Mouse (Mus musculus): ENCODE measurements around the gene Snai1.

The Snai1 gene

DNA sequence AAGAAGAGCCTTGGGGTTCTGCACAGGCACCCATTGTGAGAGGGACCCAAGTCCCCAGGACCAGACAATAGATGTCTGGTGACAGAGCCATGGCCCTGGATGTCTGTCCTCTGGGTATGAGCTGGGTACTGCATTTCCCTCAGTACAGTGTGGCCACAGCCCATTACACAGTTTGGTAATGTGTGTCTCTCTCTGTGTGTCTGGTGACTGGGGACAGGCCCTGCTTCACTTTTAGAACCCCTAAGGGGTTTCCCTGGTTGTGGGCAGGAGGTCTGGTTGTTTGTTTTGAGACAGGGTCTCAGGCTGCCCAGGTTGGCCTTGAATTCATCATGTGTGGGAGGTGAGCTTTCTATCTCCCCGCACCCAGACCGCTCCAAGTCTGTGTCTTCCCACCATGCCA lies 47.3 kb downstream of the Snai1 start:
- DNase-seq (ENCODE audit: low read depth), result no peak

DNA sequence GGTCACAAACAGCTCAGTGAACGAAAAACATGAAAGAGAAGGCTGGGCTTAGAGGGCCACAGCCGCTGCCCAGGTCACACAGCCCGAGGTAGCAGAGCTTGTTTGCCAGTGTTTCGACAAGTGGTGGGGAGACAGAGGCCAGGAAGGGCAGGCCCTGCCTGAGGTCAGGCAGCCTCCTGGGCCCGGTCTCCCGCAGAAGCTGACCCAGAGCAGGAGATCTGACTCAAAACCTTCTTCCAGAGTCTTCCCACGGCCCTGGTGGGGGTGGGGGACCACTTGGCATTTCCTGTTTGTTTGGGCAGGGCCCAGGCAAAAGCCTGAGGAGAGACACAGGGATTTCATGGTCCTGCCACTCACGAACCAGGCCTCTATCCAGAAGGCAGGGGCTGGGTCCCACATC lies 48.0 kb downstream of the Snai1 start:
- DNase-seq (ENCODE audit: low read depth), result no peak

DNA sequence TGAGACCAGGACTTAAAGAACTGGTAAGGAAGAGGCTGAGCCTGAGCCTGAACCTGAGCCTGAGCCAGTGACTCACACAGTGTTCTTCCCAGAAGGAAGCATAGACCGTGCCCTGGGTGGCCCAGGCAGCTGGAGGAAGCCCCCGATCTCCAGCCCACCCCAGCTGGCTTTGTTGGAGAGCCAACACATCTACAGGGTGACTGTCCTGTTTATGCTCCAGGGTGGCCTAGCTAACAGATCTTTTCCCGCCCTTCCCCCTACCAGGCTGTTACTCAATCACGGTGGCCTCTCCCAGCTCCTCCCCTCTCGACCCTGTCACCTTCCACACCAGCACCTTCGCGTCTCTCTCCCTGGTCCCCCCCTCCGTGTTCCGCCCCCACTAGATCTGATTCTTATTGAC lies 49.0 kb downstream of the Snai1 start:
- DNase-seq (ENCODE audit: low read depth), result no peak

GRCm38 (mm10) chr2:167588774-167589577 lies 51.0 kb downstream of the Snai1 start:
- peak; percentile 82 for DNase-seq (ENCODE audit: low read depth)

Measured in induced T-regulatory cell, adult 2 months (primary cell).